Mouse (Mus musculus) adrenal gland, adult 18-20 months (tissue): Measurements from ENCODE around the gene Tbce. TPM values are rescaled to one million over a fixed set of nuclear protein-coding genes. Genes with fewer than 3 reads are reported as not detected.
"Not testable (repeated sequence)": the region's sequence is repeated elsewhere in the genome, so short reads cannot be mapped to it uniquely, and the experiment has no call there.

Experiments
- DNase-seq, 2 experiments: peaks; one replicate each; pipeline ENCODE4 v3.0.0; 2021 to 2022; ENCODE audit warnings: low spot score in 2 of 2
- total RNA-seq, 2 experiments: library from RNA; stranded (reverse); gene quantifications; 1 replicate in 1 of 2; 2 replicates in 1 of 2; pipeline ENCODE4 v1.2.3; 2021

Gene Tbce
- total RNA-seq, 2 experiments from 2014 or later, result 38.3 to 41.4 TPM

DNA sequence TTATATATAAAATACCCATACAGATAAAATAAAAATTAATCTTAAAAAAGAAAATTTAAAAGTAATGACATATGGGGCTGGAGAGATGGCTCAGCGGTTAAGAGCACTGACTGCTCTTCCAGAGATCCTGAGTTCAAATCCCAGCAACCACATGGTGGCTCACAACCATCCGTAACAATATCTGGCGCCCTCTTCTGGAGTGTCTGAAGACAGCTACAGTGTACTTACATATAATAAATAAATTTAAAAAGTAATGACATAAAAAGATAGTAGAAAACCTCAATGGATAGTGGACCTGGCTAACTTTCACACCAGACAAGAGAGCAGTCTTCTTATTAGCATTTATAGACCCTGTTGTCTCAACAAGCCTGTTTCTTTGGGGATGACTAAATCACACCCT is 4.1 kb downstream of the Tbce start:
- not testable (repeated sequence) for DNase-seq

DNA sequence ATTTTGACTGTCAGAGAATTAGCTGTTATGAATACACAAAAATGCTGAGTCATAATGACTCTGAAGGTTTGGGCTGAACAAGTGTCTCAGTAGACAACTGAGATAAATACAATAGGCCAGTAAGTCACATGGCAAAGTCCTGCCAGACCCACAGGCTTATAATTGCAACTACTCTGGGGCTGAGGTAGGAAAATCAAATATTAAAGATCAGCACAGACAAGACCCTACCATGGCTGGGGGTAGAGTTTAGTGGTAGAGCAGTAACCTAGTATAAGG is 5.4 kb downstream of the Tbce start:
- DNase-seq, result no peak

GRCm38 (mm10) chr13:14033309-14034072 is 5.9 kb downstream of the Tbce start:
- DNase-seq, result no peak

DNA sequence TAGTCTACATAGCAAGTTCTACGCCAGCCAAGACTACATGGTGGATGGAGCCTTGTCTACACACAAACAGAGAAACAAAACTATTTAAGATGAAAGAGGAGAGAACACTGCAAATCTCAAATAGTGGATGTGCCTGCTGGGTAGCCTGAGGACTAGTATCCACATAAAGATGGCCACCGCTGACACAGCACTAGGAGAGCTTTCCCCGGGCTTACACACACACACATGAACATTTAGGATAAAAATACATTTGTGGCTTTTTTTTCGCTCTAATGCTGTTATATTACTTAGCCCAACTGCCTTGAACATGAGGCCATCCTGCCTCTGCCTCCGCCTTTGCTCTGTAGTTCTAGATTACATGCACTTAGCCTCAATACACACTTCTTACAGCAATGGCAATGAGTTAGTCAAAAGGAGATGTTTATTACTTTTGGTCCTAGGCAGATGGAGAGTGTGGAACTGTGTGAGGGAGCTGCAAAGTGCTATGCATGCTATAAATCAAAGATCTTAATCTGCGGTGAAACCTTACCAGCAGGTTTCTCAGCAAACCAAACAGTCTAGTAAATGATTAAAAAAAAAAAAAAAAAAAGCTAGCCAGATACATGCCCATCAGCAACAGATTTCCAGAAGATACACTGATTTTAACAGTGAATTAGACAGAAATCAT is 13.2 kb downstream of the Tbce start:
- DNase-seq, result no peak

- no peak for DNase-seq
Measured at GRCm38 (mm10) chr13:14025554-14025953, 13.9 kb downstream of the Tbce start.

- not testable (repeated sequence) for DNase-seq
Measured at GRCm38 (mm10) chr13:14021417-14021816, 18.0 kb downstream of the Tbce start.

DNA sequence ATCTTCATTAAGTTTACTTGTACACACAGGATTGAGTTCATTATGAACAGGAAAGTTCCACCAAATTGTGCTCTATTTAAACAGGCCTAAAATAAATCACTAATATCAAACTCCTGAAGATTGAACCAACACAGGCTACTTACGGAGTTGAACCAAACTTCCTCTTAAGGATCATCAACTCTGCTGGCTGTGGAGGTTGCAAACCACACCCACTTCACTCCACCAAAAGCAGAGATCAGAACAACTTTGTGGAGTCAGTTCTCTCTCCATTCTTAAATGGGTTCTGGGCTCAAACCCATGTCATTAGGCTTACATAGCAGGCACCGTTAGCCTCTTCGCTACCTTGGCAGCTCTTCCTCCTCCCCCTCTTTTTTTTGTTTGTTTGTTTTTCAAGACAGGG is 20.6 kb downstream of the Tbce start:
- DNase-seq, result no peak

- DNase-seq, result no peak
Measured at GRCm38 (mm10) chr13:14018283-14018682, 21.2 kb downstream of the Tbce start.

DNA sequence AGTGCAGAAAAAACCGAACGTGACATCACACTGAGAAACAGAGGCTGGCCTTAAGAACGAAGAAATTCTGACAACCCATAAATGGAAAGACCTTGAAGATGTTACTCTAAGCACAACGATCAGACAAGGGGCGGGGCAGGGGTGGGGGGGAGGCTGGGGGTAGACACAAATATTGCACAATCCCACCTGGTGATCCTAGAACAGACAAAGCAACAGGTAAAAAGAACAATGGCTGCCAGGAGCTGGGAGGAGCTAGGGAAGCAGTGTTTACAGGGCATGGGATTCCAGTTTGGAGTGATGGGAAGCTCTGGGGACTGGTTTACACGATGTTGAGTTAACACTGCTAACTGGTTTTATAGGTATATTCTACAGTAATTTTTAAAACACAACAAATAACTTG is 23.8 kb downstream of the Tbce start:
- DNase-seq, result no peak

DNA sequence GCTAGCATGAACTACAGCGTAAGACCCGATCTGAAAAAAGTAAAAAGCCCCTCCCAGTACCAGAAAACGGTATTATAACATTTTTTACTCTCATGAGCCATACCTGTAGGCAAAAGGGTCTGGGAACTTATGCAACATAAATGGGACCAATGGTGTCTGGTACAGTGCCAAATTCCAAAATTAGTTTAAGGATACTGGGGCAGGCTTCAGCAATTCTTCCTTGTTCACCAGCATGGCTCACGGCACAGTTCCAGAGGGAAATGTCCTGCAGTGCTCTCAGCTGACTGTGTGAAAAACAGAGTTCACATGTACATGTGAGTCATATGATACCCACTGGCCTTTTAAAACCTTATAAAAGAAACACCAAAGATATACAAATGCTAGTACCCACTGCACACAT is 24.9 kb downstream of the Tbce start:
- DNase-seq, result no peak

DNA sequence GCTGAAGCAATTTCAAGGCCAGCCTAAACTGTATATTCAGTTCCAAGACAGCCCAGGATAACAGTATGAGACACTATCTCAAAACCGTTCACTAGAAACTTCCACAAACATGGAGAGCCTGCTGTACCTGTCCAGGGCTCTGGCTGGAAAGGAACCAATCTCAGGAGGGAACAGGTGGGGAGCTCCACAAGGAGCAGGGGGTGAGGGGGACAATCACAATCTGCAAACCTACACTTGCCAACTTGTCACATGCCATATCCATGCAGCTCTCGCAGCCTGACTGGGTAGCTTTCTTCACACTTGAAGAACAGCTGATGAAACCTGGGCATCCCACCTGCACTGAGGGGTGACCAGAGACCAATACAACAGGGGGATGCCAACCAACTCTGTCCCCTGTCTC is 25.4 kb downstream of the Tbce start:
- no peak for DNase-seq

DNA sequence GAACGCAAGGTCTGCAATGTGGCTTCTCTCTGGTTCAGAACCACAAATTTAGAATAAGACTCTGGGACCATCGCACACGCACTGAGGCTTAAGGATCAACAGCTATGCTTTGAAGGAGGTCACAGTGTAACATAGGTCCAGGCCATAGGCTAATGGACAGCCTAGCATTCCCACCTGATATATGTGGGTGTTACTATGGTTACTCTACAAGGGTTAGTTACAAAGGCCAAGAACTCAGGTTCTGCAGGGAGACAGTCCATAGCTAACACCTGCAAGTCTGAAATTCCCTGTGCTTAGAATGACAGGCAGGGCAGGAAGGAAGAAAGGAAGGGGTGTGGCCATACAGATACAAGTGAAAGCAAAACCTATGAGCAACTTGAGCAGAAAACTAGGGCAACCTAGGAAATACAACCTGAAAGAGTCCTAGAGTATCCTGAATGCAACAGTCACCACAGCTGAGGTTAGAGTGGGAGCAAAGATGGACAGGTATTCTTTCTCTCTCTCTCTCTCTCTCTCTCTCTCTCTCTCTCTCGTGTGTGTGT is 27.9 kb downstream of the Tbce start:
- DNase-seq, result no peak

DNA sequence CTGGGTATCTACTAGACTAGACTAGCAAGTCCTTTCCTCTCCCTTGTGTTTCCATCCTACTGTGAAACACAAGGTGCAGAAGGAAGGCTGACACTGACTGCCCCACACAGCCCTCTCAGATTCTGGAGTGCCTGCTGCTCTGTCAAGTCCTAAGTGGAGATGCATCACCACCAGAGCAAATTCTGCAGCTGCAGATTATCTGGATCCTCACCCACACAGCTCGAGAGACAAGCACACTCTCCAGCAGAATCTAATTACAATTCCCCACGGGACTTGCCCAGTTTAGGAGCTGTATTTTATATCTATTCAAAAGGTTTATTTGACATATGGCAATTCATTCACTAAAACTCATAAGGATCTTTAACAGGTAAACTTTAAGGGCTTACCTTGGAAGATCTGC is 33.4 kb downstream of the Tbce start:
- no peak for DNase-seq

DNA sequence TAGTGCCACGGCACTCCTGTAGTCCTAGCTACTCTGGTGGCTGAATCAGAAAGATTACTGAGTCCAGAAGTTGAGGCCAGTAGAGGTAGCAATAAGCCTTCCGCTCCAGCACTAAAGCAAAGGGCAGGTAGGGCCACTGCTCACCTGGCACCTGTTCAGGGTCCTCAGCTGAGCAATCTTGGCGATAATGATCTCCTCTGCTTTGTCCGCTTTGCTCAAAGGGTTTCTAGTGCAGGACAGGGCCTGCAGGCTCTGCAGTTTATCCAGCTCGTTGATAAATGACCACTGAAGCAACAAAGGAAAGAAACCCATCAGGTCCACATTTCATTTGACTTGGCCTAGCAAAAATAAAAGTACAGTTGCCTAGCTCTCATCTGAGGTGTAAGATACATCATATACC is 34.4 kb downstream of the Tbce start:
- no peak for DNase-seq

DNA sequence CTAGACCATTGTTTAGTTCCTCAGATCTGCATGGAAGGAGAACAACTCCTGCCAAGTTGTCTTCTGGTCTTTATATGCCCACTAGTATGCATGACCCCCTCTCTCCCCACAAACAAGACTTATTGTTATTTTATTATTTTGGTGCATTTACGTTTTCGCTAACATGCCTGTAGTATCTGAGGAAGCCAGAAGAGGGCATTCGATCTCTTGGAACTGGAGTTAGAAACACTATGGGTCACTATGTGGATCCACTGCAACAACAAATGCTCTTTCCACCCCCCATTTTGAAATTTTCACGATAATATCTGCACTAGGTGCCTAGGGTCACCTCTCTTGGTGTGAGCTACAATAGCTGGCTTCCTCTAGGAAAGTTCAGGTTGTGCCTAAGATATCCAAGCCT is 35.4 kb downstream of the Tbce start:
- DNase-seq, result no peak

DNA sequence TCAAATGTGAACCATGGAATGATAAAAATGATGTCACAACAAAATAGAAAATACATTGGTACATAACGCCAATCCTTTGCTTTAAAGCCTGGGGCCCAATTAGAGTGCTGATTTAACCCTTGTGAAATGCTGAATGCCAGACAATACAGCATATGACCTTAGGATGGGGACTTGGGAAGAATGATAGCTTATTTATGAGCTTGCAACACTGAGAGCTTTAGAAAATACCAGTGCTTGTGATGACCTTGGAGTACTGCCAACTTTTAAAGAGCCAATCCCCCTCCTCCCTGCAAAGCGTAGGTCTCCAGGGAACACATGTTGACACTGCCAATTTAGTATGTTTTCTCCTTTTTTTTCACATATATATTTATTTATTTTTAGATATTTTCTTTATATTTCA is 36.7 kb downstream of the Tbce start:
- no peak for DNase-seq

GRCm38 (mm10) chr13:13997476-13997875 is 42.0 kb downstream of the Tbce start:
- no peak for DNase-seq

DNA sequence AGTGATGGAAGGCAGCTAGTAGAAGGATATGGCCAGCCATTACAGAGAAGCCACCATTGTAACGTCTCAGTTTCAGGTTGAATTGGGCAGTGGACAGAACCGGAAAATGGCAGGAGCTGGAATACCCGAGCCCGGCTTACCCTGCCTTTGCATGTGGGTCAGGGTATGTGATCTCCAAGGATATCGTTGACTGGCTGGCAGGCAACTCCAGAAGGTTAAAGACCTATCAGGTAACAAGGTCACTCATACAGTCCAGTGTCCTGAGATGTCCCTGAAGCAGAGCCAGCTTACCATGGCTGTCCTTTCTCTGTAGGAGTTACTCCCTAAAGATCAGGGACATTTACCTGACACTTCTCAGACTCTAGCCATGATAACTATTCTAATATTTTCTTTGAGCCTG is 44.4 kb downstream of the Tbce start:
- no peak for DNase-seq

- DNase-seq, result no peak
Measured at GRCm38 (mm10) chr13:13993041-13993440, 46.4 kb downstream of the Tbce start.

- DNase-seq, result no peak
Measured at GRCm38 (mm10) chr13:13990391-13990790, 49.0 kb downstream of the Tbce start.

GRCm38 (mm10) chr13:13989135-13989534 is 50.3 kb downstream of the Tbce start:
- no peak for DNase-seq

- no peak for DNase-seq
Measured at GRCm38 (mm10) chr13:13983523-13983922, 55.9 kb downstream of the Tbce start.

- DNase-seq, result not testable (repeated sequence)
Measured at GRCm38 (mm10) chr13:13981842-13982241, 57.6 kb downstream of the Tbce start.
